Mouse (Mus musculus) CH12.LX (cell line): ENCODE measurements at regions not wholly inside any gene's neighbourhood (a gene's known extent, or its start where the extent isn't known, plus 50 kb on each side); places are given as distances from the start of the nearest gene placed in this dataset.

ENCODE experiments used
- CHD1 ChIP-seq: IDR thresholded peaks from 2 replicates; pipeline ENCODE4 v1.6.1; 2012; ENCODE audit warnings: low read depth, low read length, improper control_type of control experiment, inconsistent platforms
- CTCF ChIP-seq, 2 experiments: IDR thresholded peaks in 1 of 2; conservative IDR thresholded peaks in 1 of 2; 2 replicates each; pipeline ENCODE4 v1.5.1; 2011 to 2012; ENCODE audit warnings: low read depth in 2 of 2, low read length in 2 of 2, improper control_type of control experiment in 1 of 2, inconsistent platforms in 1 of 2, mild to moderate bottlenecking in 1 of 2, moderate library complexity in 1 of 2
- ELF1 ChIP-seq: IDR thresholded peaks from 2 replicates; pipeline ENCODE4 v1.6.1; 2014; ENCODE audit warnings: low read depth, mild to moderate bottlenecking, inconsistent platforms, low read length, improper control_type of control experiment
- IRF4 ChIP-seq: IDR thresholded peaks from 2 replicates; pipeline ENCODE4 v1.6.1; 2014; ENCODE audit warnings: low read depth, mild to moderate bottlenecking, inconsistent platforms, low read length, improper control_type of control experiment
- KAT2A ChIP-seq: IDR thresholded peaks from 2 replicates; pipeline ENCODE4 v1.6.1; 2012; ENCODE audit warnings: low read length, improper control_type of control experiment, inconsistent platforms; ENCODE audit not compliant: insufficient replicate concordance
- POLR2A ChIP-seq: IDR thresholded peaks from 2 replicates; pipeline ENCODE4 v1.6.1; 2011; ENCODE audit warnings: low read depth, mild to moderate bottlenecking, improper control_type of control experiment, low read length
- SIN3A ChIP-seq: IDR thresholded peaks from 2 replicates; pipeline ENCODE4 v1.6.1; 2012; ENCODE audit warnings: low read length, improper control_type of control experiment, inconsistent platforms
- USF2 ChIP-seq: conservative IDR thresholded peaks from 2 replicates; pipeline ENCODE4 v1.6.1; 2011; ENCODE audit warnings: low read depth, low read length, improper control_type of control experiment
- ZKSCAN1 ChIP-seq: IDR thresholded peaks from 2 replicates; pipeline ENCODE4 v1.6.1; 2012; ENCODE audit warnings: low read depth, inconsistent platforms, low read length, improper control_type of control experiment, borderline replicate concordance
- ZMIZ1 ChIP-seq: IDR thresholded peaks from 2 replicates; pipeline ENCODE4 v1.6.1; 2012; ENCODE audit warnings: low read depth, mild to moderate bottlenecking, inconsistent platforms, low read length, improper control_type of control experiment

GRCm38 (mm10) chr17:82377176-82377592 is 639.0 kb upstream of the Slc8a1 start:
- no peak for TF ChIP-seq KAT2A
- no peak for TF ChIP-seq ZMIZ1
- TF ChIP-seq POLR2A = no peak
- TF ChIP-seq USF2 = no peak
- TF ChIP-seq ZKSCAN1 = no peak
- no peak for TF ChIP-seq SIN3A
- TF ChIP-seq CTCF (conservative IDR thresholded peaks at IDR 0.05 in 1 of 2, IDR thresholded peaks at IDR 0.05 in 1 of 2; ENCODE audit: low read depth in 2 of 2, low read length in 2 of 2) = no peak
- TF ChIP-seq IRF4 = no peak
- no peak for TF ChIP-seq ELF1
- TF ChIP-seq CHD1 = no peak
